Mouse (Mus musculus) liver, adult 2 months (tissue): Measurements from ENCODE around the gene Dnah2. TPM values are rescaled to one million over a fixed set of nuclear protein-coding genes. Genes with fewer than 3 reads are reported as not detected.

Experiments used
- DNase-seq: peaks from one replicate; pipeline ENCODE4 v3.0.0-alpha.2; 2011; ENCODE audit warnings: low read depth, low spot score; ENCODE audit errors: extremely low read depth
- H3K27ac ChIP-seq: fragments of 200-500 bp; replicated peaks from 2 replicates; pipeline ENCODE4 v1.5.1; 2012; ENCODE audit warnings: low read depth, mild to moderate bottlenecking, control low read depth, inconsistent platforms, low read length; ENCODE audit not compliant: insufficient read depth
- H3K27me3 ChIP-seq: fragments of 200-500 bp; 2 replicates; pipeline ENCODE4 v1.6.1; 2012; ENCODE audit warnings: mild to moderate bottlenecking, moderate library complexity, low read length, inconsistent platforms; ENCODE audit not compliant: control insufficient read depth, insufficient read depth
- H3K36me3 ChIP-seq: fragments of 200-500 bp; 2 replicates; pipeline ENCODE4 v1.6.1; 2012; ENCODE audit warnings: low read length, inconsistent platforms; ENCODE audit not compliant: control insufficient read depth, insufficient read depth
- H3K4me1 ChIP-seq: fragments of 200-500 bp; 2 replicates; pipeline ENCODE4 v1.6.1; 2011; ENCODE audit warnings: low read length; ENCODE audit not compliant: control insufficient read depth, insufficient read depth
- H3K4me3 ChIP-seq: fragments of 200-500 bp; 2 replicates; pipeline ENCODE4 v1.5.1; 2011; ENCODE audit warnings: low read depth, mild to moderate bottlenecking, control low read depth, low read length, moderate library complexity; ENCODE audit not compliant: insufficient read depth
- H3K79me2 ChIP-seq: fragments of 200-500 bp; 2 replicates; pipeline ENCODE4 v1.6.1; 2012; ENCODE audit warnings: inconsistent platforms, mild to moderate bottlenecking, low read length, moderate library complexity; ENCODE audit not compliant: control insufficient read depth, insufficient read depth
- H3K9ac ChIP-seq: fragments of 200-500 bp; 2 replicates; pipeline ENCODE4 v1.6.1; 2012; ENCODE audit warnings: low read depth, mild to moderate bottlenecking, control low read depth, inconsistent platforms, low read length
- CTCF ChIP-seq: fragments of 200-500 bp; IDR thresholded peaks from 2 replicates; pipeline ENCODE4 v1.5.1; 2011; ENCODE audit warnings: low read depth, low read length, control low read depth
- POLR2A ChIP-seq: fragments of 200-500 bp; IDR thresholded peaks from 2 replicates; pipeline ENCODE4 v1.6.1; 2011; ENCODE audit warnings: low read length, control low read depth; ENCODE audit not compliant: insufficient read depth; ENCODE audit errors: extremely low read depth
- WGBS: fragments of 180-500 bp; shearing (Covaris S2); methylation state at CpG from one replicate; pipeline ENCODE4 v1.1.7; 2018; 5-methylcytosine and 5-hydroxymethylcytosine counted together
- polyA plus RNA-seq: library from polyadenylated mRNA; depleted of rRNA; stranded (reverse); fragments of >200 nt; gene quantifications from 2 replicates; pipeline ENCODE4 v1.2.3, GENCODE M21; 2012
- total RNA-seq: library from RNA; depleted of rRNA; stranded (reverse); fragments of >200 nt; gene quantifications from 2 replicates; pipeline ENCODE4 v1.2.3, GENCODE M21; 2014

Dnah2 gene
- total and polyA plus RNA-seq, 2 experiments = 0.02 to 0.09 TPM

DNA sequence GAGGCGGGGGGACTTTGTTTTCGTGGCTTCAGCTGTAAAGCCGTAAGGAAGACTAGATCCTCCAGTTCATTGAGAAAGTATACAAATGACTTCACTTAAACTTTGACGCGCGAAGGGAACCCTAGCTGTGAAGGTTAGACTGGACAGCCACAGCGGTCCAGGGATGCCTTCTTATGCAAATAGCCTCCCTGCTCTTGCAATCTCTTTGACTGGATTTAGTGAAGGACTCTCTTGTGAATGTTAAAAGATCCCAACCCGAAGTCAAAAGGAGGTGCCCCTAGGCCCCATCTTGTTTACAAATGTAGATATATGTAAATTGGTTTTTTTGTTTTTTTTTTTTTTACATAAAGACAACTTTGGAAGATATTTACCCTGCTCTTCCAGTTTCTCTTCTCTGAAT lies 32.9 kb upstream of the Dnah2 start:
- Histone ChIP-seq H3K27ac (no peak overlapping the region), H3K9ac (peak overlapping the region; percentile 59), H3K4me3 (peak overlapping the region; percentile 74), H3K4me1 (peaks cover 6% of the 10 kb centered on the region), H3K79me2 (peaks cover 18% of the 10 kb centered on the region), H3K36me3 (no peaks in the 10 kb centered on the region), H3K27me3 (no peaks in the 10 kb centered on the region)
- TF ChIP-seq CTCF = no peak
- TF ChIP-seq POLR2A = no peak
- no peak for DNase-seq
- WGBS = under 1% methylated on average over 8 of the region's 8 CpGs

DNA sequence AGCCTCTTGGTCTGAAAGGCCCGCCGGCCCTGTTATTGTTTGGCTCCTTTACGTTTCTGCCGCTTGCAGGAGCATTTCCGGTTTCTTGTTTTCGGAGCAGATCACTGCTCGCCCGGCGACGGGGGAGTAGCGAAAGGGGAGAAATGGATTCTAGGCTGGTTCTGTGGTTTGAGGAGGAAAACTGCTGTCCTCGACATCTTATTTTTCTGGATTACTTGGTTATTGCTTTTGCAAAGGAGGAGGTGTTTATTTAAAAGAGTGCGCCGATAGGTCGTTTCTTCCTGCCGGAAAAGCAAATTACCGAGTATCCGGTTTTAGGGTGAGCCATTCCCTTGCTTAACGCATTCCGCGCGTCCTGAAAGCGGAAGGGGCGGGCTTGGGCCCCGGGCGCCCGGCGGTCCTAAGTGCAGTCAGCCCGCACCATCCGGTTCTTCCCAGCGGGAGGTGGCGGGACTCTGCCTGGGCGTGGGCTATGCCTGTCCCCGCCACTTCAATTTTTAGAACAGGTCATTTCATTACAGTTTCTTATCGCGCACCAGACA lies 32.3 kb upstream of the Dnah2 start:
- TF ChIP-seq CTCF (no peak), POLR2A (0 out of 2 replicates have a peak, but pooled peaks have one; percentile 16)
- peaks cover 6% of the 10 kb centered on the region for H3K4me1 ChIP-seq

GRCm38 (mm10) chr11:69580572-69581146 lies 31.7 kb upstream of the Dnah2 start:
- peaks cover 6% of the 10 kb centered on the region for H3K4me1 ChIP-seq
- under 1% methylated on average over 25 of the region's 25 CpGs for WGBS
- no peak for TF ChIP-seq CTCF
- no peak for TF ChIP-seq POLR2A

More for the DNA sequence above, 32.3 kb upstream of the Dnah2 start:
- Histone ChIP-seq H3K27me3 (no peaks in the 10 kb centered on the region), H3K27ac (peak overlapping the region; percentile 85), H3K4me3 (peak overlapping the region; percentile 74), H3K36me3 (no peaks in the 10 kb centered on the region), H3K79me2 (peaks cover 18% of the 10 kb centered on the region), H3K9ac (peak overlapping the region; percentile 77)
- DNase-seq = peak; percentile 91
- WGBS = under 1% methylated on average over 36 of the region's 36 CpGs

GRCm38 (mm10) chr11:69580091-69580514 lies 31.2 kb upstream of the Dnah2 start, which contains the start of the genes Wrap53 and Trp53:
Wrap53 (minus strand) TSS chr11:69580255.
Trp53 (plus strand) TSS chr11:69580359.
- no peaks in the 10 kb centered on the region for H3K27me3 ChIP-seq
- H3K79me2 ChIP-seq = peaks cover 18% of the 10 kb centered on the region
- H3K4me1 ChIP-seq = peaks cover 6% of the 10 kb centered on the region
- H3K27ac ChIP-seq = peak within 1 kb of the TSS; percentile 85
- WGBS = under 1% methylated on average over 13 of the region's 13 CpGs
- peak within 1 kb of the TSS; percentile 84 for H3K4me3 ChIP-seq
- peak within 1 kb of the TSS; percentile 77 for H3K9ac ChIP-seq
- H3K36me3 ChIP-seq = no peaks in the 10 kb centered on the region
- peak; percentile 92 for DNase-seq
- TF ChIP-seq CTCF (0 out of 2 replicates have a peak, but pooled peaks have one; percentile 1), POLR2A (0 out of 2 replicates have a peak, but pooled peaks have one; percentile 22)

More at GRCm38 (mm10) chr11:69580572-69581146, 31.7 kb upstream of the Dnah2 start:
- no peaks in the 10 kb centered on the region for H3K36me3 ChIP-seq
- no peaks in the 10 kb centered on the region for H3K27me3 ChIP-seq
- peak overlapping the region; percentile 77 for H3K9ac ChIP-seq
- no peak for DNase-seq
- peak overlapping the region; percentile 74 for H3K4me3 ChIP-seq
- H3K27ac ChIP-seq = peak overlapping the region; percentile 85
- H3K79me2 ChIP-seq = peaks cover 18% of the 10 kb centered on the region

DNA sequence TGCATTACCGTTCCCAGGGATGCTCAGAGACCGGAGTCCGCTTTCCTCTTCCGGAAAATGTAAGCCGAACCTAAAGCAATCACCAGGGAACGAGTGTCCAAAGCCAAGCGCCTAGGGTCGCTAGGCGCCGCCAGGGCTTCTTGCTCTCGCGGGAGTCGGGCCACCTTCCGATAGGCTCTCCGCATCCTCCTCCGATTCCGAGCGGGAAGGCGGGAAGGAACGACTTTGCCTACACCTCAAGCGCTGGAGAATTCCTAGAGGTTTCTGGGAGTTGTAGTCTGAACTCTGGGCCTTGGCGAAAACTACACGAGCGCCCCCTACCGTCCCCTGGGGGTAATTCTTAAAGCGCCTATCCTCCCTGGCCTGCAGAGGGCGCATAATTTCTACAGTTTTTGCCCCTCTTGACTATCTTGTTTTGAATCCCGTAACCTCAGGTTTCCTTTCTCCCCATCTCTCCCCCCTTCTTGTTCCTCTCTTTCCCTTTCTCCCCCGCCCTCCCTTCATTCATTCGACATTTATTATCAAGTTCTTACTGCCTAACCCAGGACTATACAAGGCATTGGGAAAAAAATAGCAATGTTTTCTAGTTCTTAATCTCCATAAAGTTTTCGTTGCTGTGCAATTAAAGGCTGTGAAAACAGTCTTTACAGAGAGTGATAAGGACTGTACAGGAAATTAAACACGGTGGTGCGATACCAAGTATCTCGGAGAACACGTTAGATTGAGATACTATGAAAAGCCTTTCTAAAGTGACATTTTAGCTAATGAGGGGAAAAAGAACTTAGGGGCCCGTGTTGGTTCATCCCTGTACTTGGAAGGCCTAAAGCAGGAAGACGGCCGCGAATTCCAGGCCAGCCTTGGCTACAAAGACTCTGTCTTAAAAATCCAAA lies 30.5 kb upstream of the Dnah2 start:
- DNase-seq = peak; percentile 90
- Histone ChIP-seq H3K27me3 (no peaks in the 10 kb centered on the region), H3K36me3 (no peaks in the 10 kb centered on the region), H3K9ac (peak overlapping the region; percentile 74), H3K4me1 (peaks cover 6% of the 10 kb centered on the region), H3K79me2 (peaks cover 16% of the 10 kb centered on the region), H3K4me3 (peak overlapping the region; percentile 84), H3K27ac (peak overlapping the region; percentile 75)
- 1% methylated on average over 39 of the region's 39 CpGs for WGBS
- TF ChIP-seq CTCF (peak; percentile 99), POLR2A (no peak)
